In the genomic region with DNA sequence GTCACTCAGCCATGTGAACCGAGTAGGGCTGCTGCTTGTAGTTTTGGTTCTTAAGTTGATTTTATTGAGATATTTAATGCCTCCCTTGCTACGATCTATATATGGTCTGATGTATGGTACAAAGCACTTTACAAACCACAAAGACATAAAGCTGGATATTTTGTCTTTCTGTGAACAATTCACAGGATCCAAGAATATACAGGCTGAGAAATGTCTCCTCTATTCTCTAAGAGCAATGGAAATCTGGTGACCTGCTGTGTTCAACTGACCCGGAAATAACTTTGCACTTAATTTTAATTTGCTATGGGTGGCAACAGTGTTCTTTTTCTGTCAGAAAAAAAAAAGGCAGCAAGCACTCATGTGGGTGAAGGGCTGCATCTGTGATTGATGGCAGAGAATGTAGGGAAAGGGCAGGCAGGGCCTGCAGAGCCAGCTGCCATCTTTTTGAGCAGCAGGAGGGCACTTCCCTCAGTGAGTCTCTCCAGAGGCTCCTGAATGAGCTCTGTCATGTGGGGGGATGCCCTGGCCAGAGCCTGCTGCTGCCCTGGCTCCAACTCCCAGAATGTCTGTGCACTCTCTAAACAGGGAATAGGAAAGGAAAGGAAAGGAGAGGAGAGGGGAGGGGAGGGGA, we compare ENCODE assay signal across 16 mouse cellular contexts.
DNase-seq lines count a peak whose midpoint lies in the region; ATAC-seq and TF ChIP-seq lines count a peak whose summit lies in the region.
"Had no signal": no experiment of that assay in that cellular context is flagged by ENCODE, and none has a peak within 500 bp of the region (broad histone marks: within the 10 kb centered on the region; RNA-seq: fewer than 3 reads in every experiment).

No protein-coding gene starts in this region.

- no peak overlapping the region for H3K4me2 ChIP-seq in forebrain, embryonic 12.5 days
- no peak overlapping the region for H3K4me2 ChIP-seq in midbrain, embryonic 11.5 days
- H3K4me2 ChIP-seq in midbrain, embryonic 16.5 days (ENCODE audit: low read length), result no peak overlapping the region
- no peak overlapping the region for H3K4me2 ChIP-seq in hindbrain, postnatal 0 days (ENCODE audit: low read depth, low read length)
- H3K4me2 ChIP-seq in liver, embryonic 12.5 days, result no peak overlapping the region
- H3K4me2 ChIP-seq: embryonic facial prominence, embryonic 13.5 days; heart, embryonic 15.5 days; liver, embryonic 15.5 days had no signal

- no peak overlapping the region for H3K27ac ChIP-seq in forebrain, embryonic 12.5 days
- no peak overlapping the region for H3K27ac ChIP-seq in forebrain, embryonic 10.5 days
- H3K27ac ChIP-seq in midbrain, embryonic 11.5 days (ENCODE audit: low read depth, low read length), result no peak overlapping the region
- H3K27ac ChIP-seq in midbrain, embryonic 16.5 days (ENCODE audit: low read length), result no peak overlapping the region
- no peak overlapping the region for H3K27ac ChIP-seq in hindbrain, postnatal 0 days
- no peak overlapping the region for H3K27ac ChIP-seq in liver, embryonic 12.5 days
- H3K27ac ChIP-seq: embryonic facial prominence, embryonic 13.5 days; heart, embryonic 15.5 days; limb, embryonic 10.5 days; liver, embryonic 15.5 days; stomach, postnatal 0 days had no signal

- TF ChIP-seq CTCF in hindbrain, postnatal 0 days (IDR thresholded peaks at IDR 0.05; ENCODE audit: low read depth), result no peak

- 60% methylated on average over 3 of the region's 3 CpGs for WGBS in forebrain, embryonic 12.5 days
- 63% methylated on average over 3 of the region's 3 CpGs for WGBS in forebrain, embryonic 10.5 days
- 68% methylated on average over 3 of the region's 3 CpGs for WGBS in midbrain, embryonic 11.5 days
- 55% methylated on average over 3 of the region's 3 CpGs for WGBS in midbrain, embryonic 16.5 days
- 22% methylated on average over 3 of the region's 3 CpGs for WGBS in hindbrain, postnatal 0 days
- 62% methylated on average over 3 of the region's 3 CpGs for WGBS in liver, embryonic 12.5 days (ENCODE audit: insufficient replicate concordance)

- no peaks in the 10 kb centered on the region for H3K36me3 ChIP-seq in forebrain, embryonic 12.5 days (replicated peaks)
- H3K36me3 ChIP-seq in forebrain, embryonic 10.5 days (replicated peaks), result no peaks in the 10 kb centered on the region
- H3K36me3 ChIP-seq in midbrain, embryonic 11.5 days (ENCODE audit: control insufficient read depth, insufficient read depth, low read length), result no peaks in the 10 kb centered on the region
- no peaks in the 10 kb centered on the region for H3K36me3 ChIP-seq in midbrain, embryonic 16.5 days (ENCODE audit: control insufficient read depth, insufficient read depth, low read length)
- H3K36me3 ChIP-seq in hindbrain, postnatal 0 days (ENCODE audit: insufficient read depth, low read length), result no peaks in the 10 kb centered on the region
- H3K36me3 ChIP-seq in liver, embryonic 12.5 days, result no peaks in the 10 kb centered on the region
- H3K36me3 ChIP-seq: embryonic facial prominence, embryonic 13.5 days; heart, embryonic 15.5 days; limb, embryonic 10.5 days; liver, embryonic 15.5 days had no signal

- H3K27me3 ChIP-seq in forebrain, embryonic 12.5 days, result no peaks in the 10 kb centered on the region
- H3K27me3 ChIP-seq in forebrain, embryonic 10.5 days (ENCODE audit: poor library complexity, severe bottlenecking), result peaks cover 12% of the 10 kb centered on the region; the same call in 1 of the 2 replicates
- H3K27me3 ChIP-seq in midbrain, embryonic 11.5 days (ENCODE audit: control insufficient read depth, insufficient read depth, low read length), result no peaks in the 10 kb centered on the region
- H3K27me3 ChIP-seq in midbrain, embryonic 16.5 days (ENCODE audit: control insufficient read depth, insufficient read depth, low read depth, low read length), result no peaks in the 10 kb centered on the region
- H3K27me3 ChIP-seq in hindbrain, postnatal 0 days (ENCODE audit: insufficient read depth, low read length), result no peaks in the 10 kb centered on the region
- no peaks in the 10 kb centered on the region for H3K27me3 ChIP-seq in liver, embryonic 12.5 days (replicated peaks)
- H3K27me3 ChIP-seq: embryonic facial prominence, embryonic 13.5 days; heart, embryonic 15.5 days; liver, embryonic 15.5 days had no signal

- H3K9me3 ChIP-seq in forebrain, embryonic 12.5 days, result no peaks in the 10 kb centered on the region
- H3K9me3 ChIP-seq in forebrain, embryonic 10.5 days, result no peaks in the 10 kb centered on the region
- no peaks in the 10 kb centered on the region for H3K9me3 ChIP-seq in midbrain, embryonic 11.5 days (ENCODE audit: control insufficient read depth, low read length)
- H3K9me3 ChIP-seq in midbrain, embryonic 16.5 days (replicated peaks; ENCODE audit: control insufficient read depth, low read length, poor library complexity, severe bottlenecking), result no peaks in the 10 kb centered on the region
- H3K9me3 ChIP-seq in hindbrain, postnatal 0 days (ENCODE audit: low read length), result no peaks in the 10 kb centered on the region
- H3K9me3 ChIP-seq in liver, embryonic 12.5 days (replicated peaks), result no peaks in the 10 kb centered on the region
- H3K9me3 ChIP-seq: embryonic facial prominence, embryonic 13.5 days; heart, embryonic 15.5 days; limb, embryonic 10.5 days; liver, embryonic 15.5 days had no signal

- H3K4me3 ChIP-seq in forebrain, embryonic 12.5 days (replicated peaks), result no peak overlapping the region
- H3K4me3 ChIP-seq in forebrain, embryonic 10.5 days, result no peak overlapping the region
- H3K4me3 ChIP-seq in midbrain, embryonic 11.5 days (ENCODE audit: low read depth, low read length), result no peak overlapping the region
- no peak overlapping the region for H3K4me3 ChIP-seq in midbrain, embryonic 16.5 days (ENCODE audit: low read depth, low read length)
- no peak overlapping the region for H3K4me3 ChIP-seq in hindbrain, postnatal 0 days (ENCODE audit: low read length)
- no peak overlapping the region for H3K4me3 ChIP-seq in liver, embryonic 12.5 days
- H3K4me3 ChIP-seq: embryonic facial prominence, embryonic 13.5 days; heart, embryonic 15.5 days; limb, embryonic 10.5 days; liver, embryonic 15.5 days had no signal

- H3K4me1 ChIP-seq in forebrain, embryonic 12.5 days, result 0 out of 2 replicates have a peak, but pooled peaks cover 4% of the 10 kb centered on the region
- H3K4me1 ChIP-seq in forebrain, embryonic 10.5 days, result peaks cover 8% of the 10 kb centered on the region; the same call in 1 of the 2 replicates
- peaks cover 2% of the 10 kb centered on the region; the same call in 1 of the 2 replicates for H3K4me1 ChIP-seq in midbrain, embryonic 11.5 days (ENCODE audit: control insufficient read depth, insufficient read depth, low read length)
- no peaks in the 10 kb centered on the region for H3K4me1 ChIP-seq in midbrain, embryonic 16.5 days (ENCODE audit: control insufficient read depth, insufficient read depth, low read length)
- H3K4me1 ChIP-seq in hindbrain, postnatal 0 days (ENCODE audit: insufficient read depth, low read length), result no peaks in the 10 kb centered on the region
- no peaks in the 10 kb centered on the region for H3K4me1 ChIP-seq in liver, embryonic 12.5 days
- H3K4me1 ChIP-seq: embryonic facial prominence, embryonic 13.5 days; heart, embryonic 15.5 days; liver, embryonic 15.5 days had no signal

- no peak for DNase-seq in forebrain, embryonic 10.5 days (ENCODE audit: extremely low spot score, low spot score)
- DNase-seq in midbrain, embryonic 11.5 days (ENCODE audit: low spot score, missing footprints), result peak; percentile 73
- DNase-seq in hindbrain, postnatal 0 days (ENCODE audit: low spot score), result peak; percentile 53
- DNase-seq in retina, embryonic 14.5 days (ENCODE audit: low spot score), result peak; percentile 51
- no peak for DNase-seq in frontal cortex, postnatal 14 days (ENCODE audit: low spot score in 2 of 2)
- DNase-seq: adrenal gland, adult 8-10 months; cerebellum, adult 9-11 months; kidney, adult 9 months had no signal

- H3K9ac ChIP-seq in forebrain, embryonic 12.5 days, result no peak overlapping the region
- no peak overlapping the region for H3K9ac ChIP-seq in midbrain, embryonic 11.5 days (ENCODE audit: low read length)
- H3K9ac ChIP-seq in midbrain, embryonic 16.5 days (ENCODE audit: low read depth, low read length), result no peak overlapping the region
- no peak overlapping the region for H3K9ac ChIP-seq in hindbrain, postnatal 0 days (replicated peaks; ENCODE audit: low read length)
- no peak overlapping the region for H3K9ac ChIP-seq in liver, embryonic 12.5 days
- H3K9ac ChIP-seq: embryonic facial prominence, embryonic 13.5 days; heart, embryonic 15.5 days; liver, embryonic 15.5 days had no signal

- 0 out of 2 replicates have a peak, but pooled peaks have one; percentile 36 for ATAC-seq in forebrain, embryonic 12.5 days (ENCODE audit: low FRiP score)
- ATAC-seq in midbrain, embryonic 11.5 days (ENCODE audit: low FRiP score), result no peak
- no peak for ATAC-seq in midbrain, embryonic 16.5 days
- no peak for ATAC-seq in hindbrain, postnatal 0 days
- no peak for ATAC-seq in liver, embryonic 12.5 days

Comparison
In these comparisons a context has a peak if more than half of its experiments do, and no peak if none do; other contexts are left out.
1. DNase-seq: peak in midbrain, embryonic 11.5 days (single experiment), hindbrain, postnatal 0 days (single experiment) and retina, embryonic 14.5 days (single experiment); none in forebrain, embryonic 10.5 days (single experiment) and frontal cortex, postnatal 14 days (0 of 2).